Mouse (Mus musculus) embryonic facial prominence, embryonic 15.5 days (tissue): ENCODE measurements at regions not wholly inside any gene's neighbourhood (a gene's known extent, or its start where the extent isn't known, plus 50 kb on each side); places are given as distances from the start of the nearest gene placed in this dataset.
A peak's percentile ranks its signal among the peaks of the same experiment; 100 is the strongest.

Experiments used
- ATAC-seq: fragments of 200-750 bp; cut with Nextera tagmentation; 2 replicates; pipeline ENCODE4 v1.8.0; 2017; ENCODE audit warnings: low read depth, moderate TSS enrichment; ENCODE audit not compliant: insufficient number of reproducible peaks, low FRiP score, low TSS enrichment
- H3K27ac ChIP-seq: fragments of 300-500 bp; sonication (generic); replicated peaks from 2 replicates; pipeline ENCODE4 v1.5.1; 2015; ENCODE audit warnings: mild to moderate bottlenecking, inconsistent platforms
- H3K27me3 ChIP-seq: fragments of 300-500 bp; sonication (generic); 2 replicates; pipeline ENCODE4 v1.6.1; 2015; ENCODE audit warnings: inconsistent platforms
- H3K36me3 ChIP-seq: fragments of 300-500 bp; sonication (generic); 2 replicates; pipeline ENCODE4 v1.6.1; 2015; ENCODE audit warnings: mild to moderate bottlenecking, inconsistent platforms
- H3K4me1 ChIP-seq: fragments of 300-500 bp; sonication (generic); 2 replicates; pipeline ENCODE4 v1.6.1; 2015; ENCODE audit warnings: inconsistent platforms
- H3K4me2 ChIP-seq: fragments of 300-500 bp; sonication (generic); replicated peaks from 2 replicates; pipeline ENCODE4 v1.6.1; 2015; ENCODE audit warnings: mild to moderate bottlenecking, inconsistent platforms
- H3K4me3 ChIP-seq: fragments of 300-500 bp; sonication (generic); replicated peaks from 2 replicates; pipeline ENCODE4 v1.5.1; 2015; ENCODE audit warnings: mild to moderate bottlenecking, inconsistent platforms
- H3K9ac ChIP-seq: fragments of 300-500 bp; sonication (generic); 2 replicates; pipeline ENCODE4 v1.6.1; 2015; ENCODE audit warnings: inconsistent platforms
- H3K9me3 ChIP-seq: fragments of 300-500 bp; sonication (generic); replicated peaks from 2 replicates; pipeline ENCODE4 v1.6.1; 2016; ENCODE audit warnings: inconsistent platforms
- WGBS: fragments of 180-500 bp; shearing (Covaris S2); methylation state at CpG from one replicate; pipeline ENCODE4 v1.1.7; 2015; 5-methylcytosine and 5-hydroxymethylcytosine counted together

- no peak for ATAC-seq
- Histone ChIP-seq H3K4me3 (no peak overlapping the region), H3K36me3 (no peaks in the 10 kb centered on the region), H3K27me3 (no peaks in the 10 kb centered on the region), H3K4me2 (no peak overlapping the region), H3K27ac (no peak overlapping the region), H3K9me3 (no peaks in the 10 kb centered on the region), H3K4me1 (no peaks in the 10 kb centered on the region), H3K9ac (no peak overlapping the region)
- WGBS: 66% methylated on average over 2 of the region's 2 CpGs
Observed at GRCm38 (mm10) chr1:15155046-15155445, 938.1 kb downstream of the 4930444P10Rik start.

- 87% methylated on average over 2 of the region's 2 CpGs for WGBS
- no peak overlapping the region for H3K4me3 ChIP-seq
Observed at GRCm38 (mm10) chr1:15153952-15154351, 939.2 kb downstream of the 4930444P10Rik start.

GRCm38 (mm10) chr1:15143922-15144591 lies 949.1 kb downstream of the 4930444P10Rik start:
- H3K4me2 ChIP-seq: no peak overlapping the region
- no peaks in the 10 kb centered on the region for H3K9me3 ChIP-seq
- no peak overlapping the region for H3K27ac ChIP-seq
- H3K27me3 ChIP-seq: no peaks in the 10 kb centered on the region
- ATAC-seq: no peak
- H3K4me3 ChIP-seq: no peak overlapping the region
- H3K36me3 ChIP-seq: no peaks in the 10 kb centered on the region
- 78% methylated on average over 1 of the region's 1 CpGs for WGBS
- H3K4me1 ChIP-seq: no peaks in the 10 kb centered on the region
- no peak overlapping the region for H3K9ac ChIP-seq

More at GRCm38 (mm10) chr1:15153952-15154351, 939.2 kb downstream of the 4930444P10Rik start:
- no peaks in the 10 kb centered on the region for H3K27me3 ChIP-seq
- H3K9ac ChIP-seq: no peak overlapping the region
- no peak overlapping the region for H3K27ac ChIP-seq
- H3K36me3 ChIP-seq: no peaks in the 10 kb centered on the region
- H3K4me1 ChIP-seq: no peaks in the 10 kb centered on the region
- H3K4me2 ChIP-seq: no peak overlapping the region
- H3K9me3 ChIP-seq: no peaks in the 10 kb centered on the region
- no peak for ATAC-seq

- Histone ChIP-seq H3K36me3 (no peaks in the 10 kb centered on the region), H3K27me3 (no peaks in the 10 kb centered on the region), H3K9me3 (no peaks in the 10 kb centered on the region), H3K4me3 (no peak overlapping the region), H3K4me2 (no peak overlapping the region), H3K27ac (no peak overlapping the region), H3K4me1 (no peaks in the 10 kb centered on the region), H3K9ac (no peak overlapping the region)
- 73% methylated on average over 3 of the region's 3 CpGs for WGBS
- no peak for ATAC-seq
Observed at GRCm38 (mm10) chr1:15118462-15118861, 974.7 kb downstream of the 4930444P10Rik start.

GRCm38 (mm10) chr1:15111420-15111819 lies 981.7 kb downstream of the 4930444P10Rik start:
- no peak overlapping the region for H3K4me3 ChIP-seq
- H3K9ac ChIP-seq: no peak overlapping the region
- no peaks in the 10 kb centered on the region for H3K9me3 ChIP-seq
- WGBS: 89% methylated on average over 2 of the region's 2 CpGs
- ATAC-seq: no peak
- no peaks in the 10 kb centered on the region for H3K27me3 ChIP-seq
- no peak overlapping the region for H3K27ac ChIP-seq
- H3K36me3 ChIP-seq: no peaks in the 10 kb centered on the region
- no peaks in the 10 kb centered on the region for H3K4me1 ChIP-seq
- no peak overlapping the region for H3K4me2 ChIP-seq

GRCm38 (mm10) chr1:15070331-15070730 lies 1022.8 kb downstream of the 4930444P10Rik start:
- no peaks in the 10 kb centered on the region for H3K9me3 ChIP-seq
- 94% methylated on average over 1 of the region's 1 CpGs for WGBS
- ATAC-seq: no peak
- H3K4me2 ChIP-seq: no peak overlapping the region
- no peak overlapping the region for H3K4me3 ChIP-seq
- H3K27me3 ChIP-seq: no peaks in the 10 kb centered on the region
- no peaks in the 10 kb centered on the region for H3K36me3 ChIP-seq
- H3K27ac ChIP-seq: no peak overlapping the region
- H3K9ac ChIP-seq: no peak overlapping the region
- no peaks in the 10 kb centered on the region for H3K4me1 ChIP-seq

DNA sequence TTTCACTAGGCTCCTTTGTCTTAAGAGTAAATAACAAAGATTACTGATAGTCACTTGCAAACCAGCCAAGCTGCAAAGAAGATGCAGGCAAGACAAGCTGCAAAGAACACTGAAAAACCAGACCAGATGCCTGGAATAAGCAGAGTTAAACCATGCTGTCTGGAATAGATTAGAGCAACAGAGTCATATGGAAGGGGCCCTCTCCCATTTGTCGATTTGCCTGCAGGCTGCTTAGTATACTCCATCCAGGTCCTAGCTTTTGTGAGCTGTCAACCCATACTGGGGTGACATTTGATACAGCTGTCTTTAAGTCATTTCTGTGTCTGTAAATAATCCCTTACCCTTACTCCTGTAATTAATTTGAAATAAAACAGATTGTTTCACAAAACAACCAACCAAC lies 1059.1 kb downstream of the 4930444P10Rik start:
- WGBS: 23% methylated on average over 1 of the region's 1 CpGs
- ATAC-seq: peak; percentile 60; the same call in 1 of the 2 replicates
- no peaks in the 10 kb centered on the region for H3K9me3 ChIP-seq
- no peak overlapping the region for H3K4me3 ChIP-seq
- H3K36me3 ChIP-seq: no peaks in the 10 kb centered on the region
- no peaks in the 10 kb centered on the region for H3K27me3 ChIP-seq
- no peak overlapping the region for H3K4me2 ChIP-seq
- H3K27ac ChIP-seq: no peak overlapping the region
- no peaks in the 10 kb centered on the region for H3K4me1 ChIP-seq
- H3K9ac ChIP-seq: no peak overlapping the region

DNA sequence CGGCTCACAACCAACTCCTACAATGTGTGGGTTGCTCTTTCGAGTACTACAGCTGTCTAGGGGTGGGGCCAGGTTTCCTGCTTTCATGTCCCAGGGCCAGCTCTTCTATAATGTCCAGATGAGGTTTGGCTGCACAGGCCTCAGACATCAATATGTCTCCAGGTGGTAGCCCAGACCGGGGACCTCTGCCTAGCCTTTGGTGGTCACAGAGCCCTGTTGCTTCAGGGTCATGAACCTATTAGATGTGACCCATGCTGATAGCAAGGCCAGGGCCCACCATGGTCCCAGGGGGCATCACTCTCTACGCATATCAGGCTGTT lies 1074.7 kb downstream of the 4930444P10Rik start:
- Histone ChIP-seq H3K4me1 (no peaks in the 10 kb centered on the region), H3K4me2 (no peak overlapping the region), H3K36me3 (no peaks in the 10 kb centered on the region), H3K9ac (no peak overlapping the region), H3K27me3 (no peaks in the 10 kb centered on the region), H3K27ac (no peak overlapping the region), H3K4me3 (no peak overlapping the region), H3K9me3 (no peaks in the 10 kb centered on the region)
- ATAC-seq: no peak
- 85% methylated on average over 4 of the region's 4 CpGs for WGBS

- H3K4me3 ChIP-seq: no peak overlapping the region
- no peak; the same call in 1 of the 2 replicates for ATAC-seq
- H3K9ac ChIP-seq: no peak overlapping the region
- no peak overlapping the region for H3K27ac ChIP-seq
- H3K36me3 ChIP-seq: no peaks in the 10 kb centered on the region
- H3K4me2 ChIP-seq: no peak overlapping the region
- H3K9me3 ChIP-seq: no peaks in the 10 kb centered on the region
- H3K27me3 ChIP-seq: no peaks in the 10 kb centered on the region
- no peaks in the 10 kb centered on the region for H3K4me1 ChIP-seq
- 59% methylated on average over 9 of the region's 9 CpGs for WGBS
Observed at GRCm38 (mm10) chr1:15017689-15018459, 1075.3 kb downstream of the 4930444P10Rik start.

DNA sequence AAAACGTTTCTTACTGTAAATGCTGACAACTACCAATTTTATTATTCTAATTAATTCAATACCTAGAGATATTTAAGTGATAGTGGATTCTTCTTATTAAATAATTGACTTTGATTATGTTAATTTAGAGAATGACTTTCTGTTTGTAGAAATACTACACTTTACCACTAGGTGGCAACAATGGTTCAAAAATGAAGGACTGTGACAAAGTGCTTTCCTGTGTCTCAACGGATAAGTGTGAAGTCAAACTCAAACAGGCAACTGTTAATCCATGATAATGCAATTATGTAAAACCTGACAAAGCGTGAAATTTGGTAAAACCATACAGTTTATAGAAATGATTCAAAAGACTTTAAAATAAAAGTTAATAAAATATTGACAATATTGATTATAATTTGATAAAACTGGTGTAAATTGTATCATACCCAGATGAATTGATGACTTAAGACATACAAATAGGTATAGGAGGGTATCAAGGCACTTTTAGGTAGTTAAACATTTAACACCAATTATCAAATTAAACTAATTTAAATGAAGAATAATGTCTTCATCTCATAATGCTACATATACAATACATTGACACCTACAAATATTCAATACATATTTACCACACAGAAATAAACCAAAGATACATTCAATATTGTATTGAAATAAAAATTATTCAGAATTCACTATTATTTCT lies 1085.3 kb downstream of the 4930444P10Rik start:
- H3K27ac ChIP-seq: no peak overlapping the region
- H3K4me1 ChIP-seq: no peaks in the 10 kb centered on the region
- H3K9ac ChIP-seq: no peak overlapping the region
- no peaks in the 10 kb centered on the region for H3K9me3 ChIP-seq
- WGBS: 4% methylated on average over 3 of the region's 3 CpGs
- H3K4me2 ChIP-seq: no peak overlapping the region
- no peaks in the 10 kb centered on the region for H3K36me3 ChIP-seq
- no peak for ATAC-seq
- no peaks in the 10 kb centered on the region for H3K27me3 ChIP-seq
- no peak overlapping the region for H3K4me3 ChIP-seq

DNA sequence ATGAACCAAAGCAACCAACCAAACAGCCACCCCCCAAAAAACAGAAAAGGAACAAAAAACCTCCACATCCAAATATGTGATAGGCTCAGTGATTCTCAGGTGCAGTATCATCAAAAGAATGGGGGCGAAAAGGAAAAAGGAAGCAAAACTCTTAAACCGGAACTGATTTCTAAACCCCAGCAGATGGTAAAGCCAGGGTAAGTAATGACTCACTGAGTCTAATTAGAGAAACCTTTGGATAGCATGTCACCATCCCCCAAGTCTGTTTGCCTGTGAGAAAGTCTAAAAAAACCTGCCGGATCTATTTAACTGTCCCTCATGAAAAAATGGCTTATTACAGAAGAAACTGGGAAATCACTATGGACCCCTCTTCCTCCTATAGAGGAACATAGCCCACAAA lies 1097.8 kb downstream of the 4930444P10Rik start:
- Histone ChIP-seq H3K4me2 (no peak overlapping the region), H3K36me3 (no peaks in the 10 kb centered on the region), H3K27ac (no peak overlapping the region), H3K9ac (no peak overlapping the region), H3K27me3 (no peaks in the 10 kb centered on the region), H3K9me3 (no peaks in the 10 kb centered on the region), H3K4me3 (no peak overlapping the region), H3K4me1 (no peaks in the 10 kb centered on the region)
- no peak for ATAC-seq
- 68% methylated on average over 3 of the region's 3 CpGs for WGBS
